Mouse (Mus musculus) heart, embryonic 12.5 days (tissue): ENCODE results near the gene 2510009E07Rik. TPM values are rescaled to one million over a fixed set of nuclear protein-coding genes. Genes with fewer than 3 reads are reported as not detected.
"Not testable (repeated sequence)": the region's sequence is repeated elsewhere in the genome, so short reads cannot be mapped to it uniquely, and the experiment has no call there.

Experiments used
- ATAC-seq: fragments of 200-750 bp; cut with Nextera tagmentation; 2 replicates; pipeline ENCODE4 v1.8.0; 2017; ENCODE audit warnings: moderate TSS enrichment, moderate library complexity; ENCODE audit not compliant: insufficient number of reproducible peaks, low FRiP score
- H3K27ac ChIP-seq: fragments of 300-500 bp; sonication (generic); 2 replicates; pipeline ENCODE4 v1.5.1; 2016; ENCODE audit warnings: mild to moderate bottlenecking, moderate library complexity; ENCODE audit not compliant: poor library complexity, severe bottlenecking
- H3K27me3 ChIP-seq: fragments of 300-500 bp; sonication (generic); replicated peaks from 2 replicates; pipeline ENCODE4 v1.6.1; 2016; ENCODE audit warnings: mild to moderate bottlenecking, moderate library complexity
- H3K36me3 ChIP-seq: fragments of 300-500 bp; sonication (generic); 2 replicates; pipeline ENCODE4 v1.6.1; 2016; ENCODE audit warnings: mild to moderate bottlenecking, moderate library complexity
- H3K4me1 ChIP-seq: fragments of 300-500 bp; sonication (generic); replicated peaks from 2 replicates; pipeline ENCODE4 v1.6.1; 2016; ENCODE audit warnings: mild to moderate bottlenecking
- H3K4me2 ChIP-seq: fragments of 300-500 bp; sonication (generic); 2 replicates; pipeline ENCODE4 v1.6.1; 2016; ENCODE audit warnings: mild to moderate bottlenecking, moderate library complexity
- H3K4me3 ChIP-seq: fragments of 300-500 bp; sonication (generic); 2 replicates; pipeline ENCODE4 v1.5.1; 2016; ENCODE audit warnings: mild to moderate bottlenecking
- H3K9ac ChIP-seq: fragments of 300-500 bp; sonication (generic); 2 replicates; pipeline ENCODE4 v1.6.1; 2016; ENCODE audit warnings: mild to moderate bottlenecking, moderate library complexity
- H3K9me3 ChIP-seq: fragments of 300-500 bp; sonication (generic); replicated peaks from 2 replicates; pipeline ENCODE4 v1.6.1; 2016; ENCODE audit warnings: mild to moderate bottlenecking, moderate library complexity
- WGBS: fragments of 180-500 bp; shearing (Covaris S2); methylation state at CpG from one replicate; pipeline ENCODE4 v1.1.7; 2016; 5-methylcytosine and 5-hydroxymethylcytosine counted together
- polyA plus RNA-seq: library from polyadenylated mRNA; unstranded; fragments of >200 nt; fragmentation: Nextera tagmentation; extraction: Ambion mirVana; gene quantifications from 2 replicates; pipeline ENCODE4 v1.2.1, GENCODE M21; 2016

2510009E07Rik gene
- polyA plus RNA-seq, 1 experiment from 2014 or later = 26.7 TPM

DNA sequence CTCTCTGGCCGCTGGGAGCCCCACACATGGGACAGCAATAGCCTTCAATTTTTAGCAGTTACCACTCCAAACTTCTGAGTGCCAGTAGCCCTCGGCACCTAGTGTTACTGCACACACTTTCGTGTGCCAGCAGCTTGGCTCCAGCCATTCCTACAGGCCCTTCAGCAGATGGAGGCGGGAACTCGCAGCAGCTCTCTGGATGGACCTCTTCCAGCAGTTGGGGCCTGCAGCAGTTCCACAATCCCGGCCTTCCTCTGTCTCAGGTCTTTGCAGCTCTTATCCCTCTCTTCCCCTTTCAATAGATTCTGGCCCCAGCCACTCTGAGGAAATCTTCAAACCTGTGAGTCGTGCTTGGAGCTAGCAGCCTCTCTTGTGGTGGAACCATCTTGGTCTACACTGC, 17.7 kb downstream of the 2510009E07Rik start:
- peaks cover 17% of the 10 kb centered on the region for H3K36me3 ChIP-seq
- no peak overlapping the region for H3K27ac ChIP-seq
- no peaks in the 10 kb centered on the region for H3K27me3 ChIP-seq
- no peaks in the 10 kb centered on the region for H3K4me1 ChIP-seq
- WGBS = 82% methylated on average over 7 of the region's 7 CpGs
- no peak overlapping the region for H3K4me3 ChIP-seq
- H3K9ac ChIP-seq = no peak overlapping the region
- no peak overlapping the region for H3K4me2 ChIP-seq
- H3K9me3 ChIP-seq = no peaks in the 10 kb centered on the region
- no peak for ATAC-seq

DNA sequence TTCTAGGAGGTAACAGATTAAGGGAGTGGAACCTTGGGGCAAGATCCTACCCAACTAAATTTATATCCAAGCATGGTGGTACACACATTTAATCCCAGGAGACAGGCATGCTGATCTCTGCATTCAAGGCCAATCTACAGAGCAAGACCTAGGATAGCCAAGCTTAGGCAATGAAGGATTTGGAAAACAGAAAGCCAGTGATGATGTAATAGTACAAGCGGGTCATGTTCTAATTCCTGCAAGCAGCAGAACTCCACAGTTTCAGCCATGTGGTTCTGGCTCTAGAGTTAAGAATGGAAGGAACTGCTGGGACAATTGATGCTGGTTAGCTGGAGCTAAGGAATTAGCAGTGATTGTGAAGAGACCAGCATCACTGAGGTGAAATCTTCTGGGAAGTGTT, 20.8 kb downstream of the 2510009E07Rik start:
- ATAC-seq, H3K4me2 ChIP-seq, H3K27me3 ChIP-seq, H3K27ac ChIP-seq, H3K4me1 ChIP-seq, H3K9ac ChIP-seq, H3K9me3 ChIP-seq, H3K4me3 ChIP-seq: not testable (repeated sequence)
- WGBS = 82% methylated on average over 1 of the region's 1 CpGs
- peaks cover 17% of the 10 kb centered on the region for H3K36me3 ChIP-seq

DNA sequence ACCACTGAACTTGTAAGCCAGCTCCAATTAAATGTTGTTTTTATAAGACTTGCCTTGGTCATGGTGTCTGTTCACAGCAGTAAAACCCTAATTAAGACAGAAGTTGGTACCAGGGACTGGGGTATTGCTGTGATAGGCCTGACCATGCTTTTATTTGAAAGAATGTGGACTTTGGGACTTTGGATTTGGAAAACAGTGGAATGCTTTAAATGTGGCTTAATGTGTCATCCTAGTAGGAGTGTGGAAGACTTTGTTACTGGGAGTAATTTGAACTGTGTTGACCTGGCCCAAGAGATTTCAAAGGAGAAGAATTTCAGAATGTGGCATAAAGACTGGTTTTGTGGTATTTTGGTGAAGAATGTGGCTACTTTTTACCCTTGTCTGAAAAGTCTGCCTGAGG, 21.4 kb downstream of the 2510009E07Rik start:
- not testable (repeated sequence) for H3K4me1 ChIP-seq, H3K4me3 ChIP-seq, H3K9me3 ChIP-seq, ATAC-seq, H3K27me3 ChIP-seq, H3K27ac ChIP-seq, H3K4me2 ChIP-seq, H3K9ac ChIP-seq
- peaks cover 17% of the 10 kb centered on the region for H3K36me3 ChIP-seq

GRCm38 (mm10) chr16:21671878-21672277, 22.6 kb downstream of the 2510009E07Rik start:
- Histone ChIP-seq H3K36me3 (peaks cover 9% of the 10 kb centered on the region), H3K27me3 (no peaks in the 10 kb centered on the region), H3K4me3 (no peak overlapping the region), H3K9ac (no peak overlapping the region), H3K4me1 (no peaks in the 10 kb centered on the region), H3K27ac (no peak overlapping the region), H3K9me3 (peaks cover 3% of the 10 kb centered on the region; the same call in 1 of the 2 replicates), H3K4me2 (no peak overlapping the region)
- ATAC-seq = no peak
- WGBS = 74% methylated on average over 4 of the region's 4 CpGs

- H3K9me3 ChIP-seq = peaks cover 3% of the 10 kb centered on the region; the same call in 1 of the 2 replicates
- no peak for ATAC-seq
- H3K4me3 ChIP-seq = no peak overlapping the region
- no peak overlapping the region for H3K27ac ChIP-seq
- WGBS = 29% methylated on average over 4 of the region's 4 CpGs
- H3K36me3 ChIP-seq = no peaks in the 10 kb centered on the region
- H3K27me3 ChIP-seq = peaks cover 14% of the 10 kb centered on the region; the same call in 1 of the 2 replicates
- H3K4me1 ChIP-seq = peaks cover 15% of the 10 kb centered on the region
- no peak overlapping the region for H3K9ac ChIP-seq
- no peak overlapping the region for H3K4me2 ChIP-seq
Observed at GRCm38 (mm10) chr16:21665423-21665986, 29.0 kb downstream of the 2510009E07Rik start.

GRCm38 (mm10) chr16:21664633-21665363, 29.7 kb downstream of the 2510009E07Rik start:
- Histone ChIP-seq H3K4me2 (no peak overlapping the region; the same call in 1 of the 2 replicates), H3K4me1 (peaks cover 15% of the 10 kb centered on the region), H3K9ac (no peak overlapping the region)

GRCm38 (mm10) chr16:21655961-21656360, 38.5 kb downstream of the 2510009E07Rik start:
- Histone ChIP-seq H3K36me3 (peaks cover 43% of the 10 kb centered on the region), H3K9me3 (peaks cover 14% of the 10 kb centered on the region; the same call in 1 of the 2 replicates), H3K4me2 (no peak overlapping the region), H3K4me1 (peaks cover 15% of the 10 kb centered on the region), H3K4me3 (no peak overlapping the region), H3K9ac (no peak overlapping the region), H3K27me3 (no peaks in the 10 kb centered on the region), H3K27ac (no peak overlapping the region)
- 75% methylated on average over 9 of the region's 9 CpGs for WGBS
- ATAC-seq = no peak

More at GRCm38 (mm10) chr16:21664633-21665363, 29.7 kb downstream of the 2510009E07Rik start:
- Histone ChIP-seq H3K9me3 (peaks cover 3% of the 10 kb centered on the region; the same call in 1 of the 2 replicates), H3K27me3 (peaks cover 14% of the 10 kb centered on the region; the same call in 1 of the 2 replicates), H3K4me3 (no peak overlapping the region), H3K36me3 (peaks cover 1% of the 10 kb centered on the region), H3K27ac (no peak overlapping the region)
- ATAC-seq = no peak
- WGBS = 36% methylated on average over 18 of the region's 18 CpGs

DNA sequence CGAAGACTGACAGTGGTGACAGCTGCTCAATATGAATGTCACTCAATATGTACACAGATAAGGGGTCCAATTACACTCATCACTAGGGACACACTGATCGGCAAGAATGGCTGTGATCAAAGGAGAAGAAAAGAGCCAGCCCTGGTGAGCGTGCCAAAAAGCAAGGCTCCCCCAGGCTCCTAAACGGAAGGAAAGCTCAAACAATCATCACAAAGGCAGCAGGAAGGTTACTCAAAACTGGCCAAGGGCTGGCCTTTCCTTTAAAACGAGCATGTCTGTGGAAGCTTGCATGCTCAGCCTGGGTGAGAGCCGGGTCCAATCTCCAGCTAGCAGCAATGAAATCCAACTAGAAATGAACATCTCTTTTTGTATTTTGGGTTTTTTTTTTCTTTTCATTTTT, 39.2 kb downstream of the 2510009E07Rik start:
- no peak overlapping the region for H3K27ac ChIP-seq

DNA sequence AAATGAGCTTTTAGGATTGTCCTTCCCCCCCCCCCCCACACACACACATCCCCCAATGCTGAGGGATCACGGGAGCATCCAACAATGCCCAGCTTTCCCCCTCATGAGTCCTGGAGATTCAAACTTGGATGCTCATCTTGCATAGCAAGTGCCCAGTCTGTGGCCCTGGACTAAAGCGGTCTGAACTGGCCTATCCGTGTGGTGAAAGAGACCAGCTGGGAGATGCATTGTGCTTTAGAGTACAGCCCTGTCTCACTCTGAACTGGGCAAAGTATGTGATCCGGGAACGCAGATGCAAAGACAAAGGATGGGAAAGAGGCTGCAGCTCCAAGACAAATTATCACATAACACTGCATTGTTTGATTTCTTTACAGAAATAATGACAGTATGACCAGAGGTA, 40.1 kb downstream of the 2510009E07Rik start:
- no peak overlapping the region for H3K9ac ChIP-seq
- H3K27ac ChIP-seq = no peak overlapping the region
- no peak for ATAC-seq
- 84% methylated on average over 5 of the region's 5 CpGs for WGBS
- peaks cover 40% of the 10 kb centered on the region for H3K36me3 ChIP-seq
- H3K9me3 ChIP-seq = peaks cover 12% of the 10 kb centered on the region; the same call in 1 of the 2 replicates
- peaks cover 15% of the 10 kb centered on the region for H3K4me1 ChIP-seq
- no peak overlapping the region for H3K4me2 ChIP-seq
- H3K4me3 ChIP-seq = no peak overlapping the region
- no peaks in the 10 kb centered on the region for H3K27me3 ChIP-seq

More for the DNA sequence above, 39.2 kb downstream of the 2510009E07Rik start:
- no peak overlapping the region for H3K4me2 ChIP-seq
- ATAC-seq = peak; percentile 29; the same call in 1 of the 2 replicates
- H3K4me3 ChIP-seq = no peak overlapping the region
- no peaks in the 10 kb centered on the region for H3K27me3 ChIP-seq
- H3K9ac ChIP-seq = no peak overlapping the region
- 31% methylated on average over 6 of the region's 6 CpGs for WGBS
- H3K36me3 ChIP-seq = peaks cover 45% of the 10 kb centered on the region
- H3K9me3 ChIP-seq = peaks cover 14% of the 10 kb centered on the region; the same call in 1 of the 2 replicates
- H3K4me1 ChIP-seq = peaks cover 15% of the 10 kb centered on the region

DNA sequence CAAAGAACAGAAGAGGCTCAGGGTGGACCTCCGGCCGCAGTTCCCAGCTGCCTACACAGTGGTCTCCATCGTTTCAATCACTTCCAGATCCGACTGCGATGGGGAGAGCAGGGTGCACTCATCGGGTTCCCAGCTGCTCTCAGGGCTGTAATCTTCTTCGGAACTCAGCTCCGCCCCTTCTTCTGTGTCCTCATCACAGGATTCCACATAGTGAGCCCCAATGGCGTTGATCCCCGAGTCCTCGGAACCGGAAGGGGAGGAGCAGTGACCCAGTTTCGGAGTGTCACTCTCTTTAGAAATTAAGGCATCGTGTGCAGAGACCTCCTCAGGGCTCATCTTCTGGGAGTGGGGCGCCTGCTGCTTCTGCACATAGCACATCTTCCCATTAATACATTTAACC, 41.3 kb downstream of the 2510009E07Rik start:
- Histone ChIP-seq H3K27ac (no peak overlapping the region), H3K4me3 (no peak overlapping the region), H3K9me3 (0 out of 2 replicates have a peak, but pooled peaks cover 6% of the 10 kb centered on the region), H3K36me3 (peaks cover 37% of the 10 kb centered on the region), H3K27me3 (no peaks in the 10 kb centered on the region), H3K9ac (no peak overlapping the region), H3K4me1 (peaks cover 15% of the 10 kb centered on the region), H3K4me2 (no peak overlapping the region)
- ATAC-seq = no peak
- 77% methylated on average over 15 of the region's 15 CpGs for WGBS

DNA sequence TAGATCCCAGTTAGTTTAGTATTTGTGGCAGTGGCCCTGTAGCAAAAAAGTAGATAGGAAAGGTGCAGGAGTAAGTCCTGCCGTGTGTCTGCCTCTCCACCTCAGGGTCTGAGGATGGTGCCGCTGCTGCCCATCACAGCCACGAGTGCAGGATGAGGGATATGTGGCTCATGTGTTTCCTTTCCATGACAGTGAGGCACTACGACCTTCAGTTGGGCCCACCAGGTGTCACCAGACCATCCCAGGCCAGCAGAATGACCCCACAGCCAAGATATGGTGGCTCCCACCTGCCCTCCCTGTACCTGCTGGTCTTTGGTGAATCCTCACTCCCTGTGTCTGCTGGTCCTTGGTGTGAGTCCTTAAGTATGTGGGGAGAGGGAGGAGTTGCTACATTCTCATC, 43.3 kb downstream of the 2510009E07Rik start:
- Histone ChIP-seq H3K27ac (no peak overlapping the region), H3K4me2 (no peak overlapping the region), H3K9me3 (no peaks in the 10 kb centered on the region), H3K4me1 (peaks cover 25% of the 10 kb centered on the region), H3K36me3 (peaks cover 30% of the 10 kb centered on the region), H3K27me3 (no peaks in the 10 kb centered on the region), H3K9ac (no peak overlapping the region), H3K4me3 (no peak overlapping the region)
- WGBS = 76% methylated on average over 4 of the region's 4 CpGs
- ATAC-seq = no peak
